Mouse (Mus musculus): ENCODE results near the gene Ap1ar. TPM values are rescaled to one million over a fixed set of nuclear protein-coding genes. Genes with fewer than 3 reads are reported as not detected.
A peak's percentile ranks its signal among the peaks of the same experiment; 100 is the strongest.

Gene Ap1ar
- polyA plus RNA-seq, 1 experiment from 2014 or later: 105 TPM

DNA sequence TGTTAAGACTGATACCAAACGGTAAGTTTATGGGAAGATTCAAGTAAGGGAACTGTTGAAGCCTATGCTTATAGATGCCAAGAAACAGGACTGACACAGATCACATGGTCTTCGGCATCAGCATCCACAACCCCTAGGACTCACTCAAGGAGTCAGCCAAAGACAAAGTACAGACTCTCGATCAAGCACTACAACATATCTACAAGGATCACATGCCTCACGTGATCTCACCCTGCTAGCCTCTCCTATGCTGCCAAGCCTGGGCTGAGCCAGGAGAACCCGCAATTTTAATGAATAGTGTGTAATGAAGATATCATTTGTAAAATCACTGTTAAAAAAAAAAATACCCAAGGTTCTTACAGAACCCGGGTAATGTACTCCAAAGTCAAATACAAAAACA is 1.7 kb downstream of the Ap1ar start:
- peak overlapping the region; percentile 90; the same call in 1 of the 2 replicates for H3K4me3 ChIP-seq (replicated peaks)
- H3K36me3 ChIP-seq: 0 out of 2 replicates have a peak, but pooled peaks cover 2% of the 10 kb centered on the region
- no peak overlapping the region for H3K9ac ChIP-seq (replicated peaks)
- H3K9me3 ChIP-seq (replicated peaks): no peaks in the 10 kb centered on the region
- WGBS: 87% methylated on average over 6 of the region's 6 CpGs
- no peak for ATAC-seq (ENCODE audit: low FRiP score)
- peaks cover 33% of the 10 kb centered on the region for H3K4me1 ChIP-seq
- H3K4me2 ChIP-seq: peak overlapping the region; percentile 76
- no peaks in the 10 kb centered on the region for H3K27me3 ChIP-seq (replicated peaks)
- no peak overlapping the region for H3K27ac ChIP-seq (replicated peaks)

DNA sequence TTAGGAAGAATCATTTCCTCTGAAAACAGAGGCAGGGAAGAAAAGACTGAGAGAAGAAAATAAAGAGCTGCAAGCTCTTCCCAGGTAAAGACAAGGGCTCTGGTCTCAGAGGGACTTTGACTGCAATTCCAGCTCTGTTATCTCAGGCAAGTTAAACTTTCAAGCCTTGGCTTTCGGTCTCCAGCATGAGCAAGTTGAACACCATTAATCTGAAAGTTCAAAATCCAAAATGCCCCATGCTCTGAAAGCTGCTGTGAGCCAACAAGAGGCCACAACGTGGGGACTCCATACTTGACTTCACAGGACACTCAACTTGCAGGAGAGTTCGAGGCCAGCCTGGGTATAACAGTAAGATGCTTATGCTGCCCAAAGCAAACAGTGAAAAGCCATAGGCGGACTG is 3.3 kb downstream of the Ap1ar start:
- H3K9ac ChIP-seq (replicated peaks): no peak overlapping the region
- H3K4me2 ChIP-seq: no peak overlapping the region
- no peaks in the 10 kb centered on the region for H3K9me3 ChIP-seq (replicated peaks)
- 88% methylated on average over 4 of the region's 4 CpGs for WGBS
- H3K4me1 ChIP-seq: peaks cover 37% of the 10 kb centered on the region
- H3K27me3 ChIP-seq (replicated peaks): no peaks in the 10 kb centered on the region
- ATAC-seq (ENCODE audit: low FRiP score): no peak
- H3K27ac ChIP-seq (replicated peaks): no peak overlapping the region
- no peak overlapping the region for H3K4me3 ChIP-seq (replicated peaks)
- 0 out of 2 replicates have a peak, but pooled peaks cover 2% of the 10 kb centered on the region for H3K36me3 ChIP-seq

- Histone ChIP-seq H3K4me3 (replicated peaks) (no peak overlapping the region), H3K27ac (replicated peaks) (no peak overlapping the region), H3K9ac (replicated peaks) (no peak overlapping the region), H3K27me3 (replicated peaks) (no peaks in the 10 kb centered on the region), H3K9me3 (replicated peaks) (no peaks in the 10 kb centered on the region), H3K4me2 (no peak overlapping the region), H3K36me3 (0 out of 2 replicates have a peak, but pooled peaks cover 2% of the 10 kb centered on the region), H3K4me1 (peaks cover 38% of the 10 kb centered on the region)
- no peak for ATAC-seq (ENCODE audit: low FRiP score)
- WGBS: 43% methylated on average over 6 of the region's 6 CpGs
These were observed 6.2 kb downstream of the Ap1ar start for GRCm38 (mm10) chr3:127831079-127831478.

DNA sequence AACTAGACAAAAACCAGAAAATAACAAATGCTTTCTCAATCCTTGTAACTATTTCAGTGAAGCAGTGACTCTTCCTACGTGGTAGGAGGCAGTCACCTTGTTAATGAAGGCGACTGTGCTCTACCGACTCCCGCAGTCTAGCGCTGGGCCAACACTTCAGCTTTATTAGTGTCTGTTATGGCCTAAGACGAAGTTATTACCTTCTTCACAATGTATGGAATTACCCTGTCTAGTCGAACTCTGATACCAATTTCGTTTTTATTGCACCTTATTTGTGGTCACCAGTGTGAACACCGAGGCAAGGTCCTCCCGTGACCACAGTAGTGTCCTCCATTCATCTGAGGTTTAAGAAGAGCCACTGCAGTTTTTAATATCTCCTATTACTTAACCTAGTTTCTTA is 7.1 kb downstream of the Ap1ar start:
- Histone ChIP-seq H3K4me3 (replicated peaks) (no peak overlapping the region), H3K9me3 (replicated peaks) (no peaks in the 10 kb centered on the region), H3K36me3 (0 out of 2 replicates have a peak, but pooled peaks cover 2% of the 10 kb centered on the region), H3K27ac (replicated peaks) (no peak overlapping the region), H3K27me3 (replicated peaks) (no peaks in the 10 kb centered on the region), H3K9ac (replicated peaks) (no peak overlapping the region), H3K4me2 (no peak overlapping the region), H3K4me1 (peaks cover 29% of the 10 kb centered on the region)
- no peak for ATAC-seq (ENCODE audit: low FRiP score)
- 44% methylated on average over 10 of the region's 10 CpGs for WGBS

DNA sequence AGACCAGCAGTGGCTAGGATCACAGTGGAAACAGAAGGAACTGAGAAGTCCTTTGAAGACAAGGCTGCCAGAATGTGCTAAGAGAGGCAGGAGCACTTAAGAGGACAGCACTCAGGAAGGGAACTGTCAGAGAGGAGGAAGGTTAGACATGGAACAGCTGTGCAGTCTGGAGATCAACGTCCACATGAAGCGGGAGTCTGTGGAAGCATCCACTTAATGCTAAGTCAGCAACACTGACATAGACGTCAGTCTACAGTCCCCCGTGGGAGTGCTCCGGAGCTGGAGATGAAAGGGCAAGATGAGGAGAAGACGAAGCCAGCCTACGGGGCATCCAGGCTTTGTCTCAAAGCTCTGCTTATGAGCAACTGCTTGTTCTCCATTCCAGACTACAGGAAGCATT is 10.2 kb downstream of the Ap1ar start:
- H3K27ac ChIP-seq (replicated peaks): no peak overlapping the region
- H3K9ac ChIP-seq (replicated peaks): no peak overlapping the region

DNA sequence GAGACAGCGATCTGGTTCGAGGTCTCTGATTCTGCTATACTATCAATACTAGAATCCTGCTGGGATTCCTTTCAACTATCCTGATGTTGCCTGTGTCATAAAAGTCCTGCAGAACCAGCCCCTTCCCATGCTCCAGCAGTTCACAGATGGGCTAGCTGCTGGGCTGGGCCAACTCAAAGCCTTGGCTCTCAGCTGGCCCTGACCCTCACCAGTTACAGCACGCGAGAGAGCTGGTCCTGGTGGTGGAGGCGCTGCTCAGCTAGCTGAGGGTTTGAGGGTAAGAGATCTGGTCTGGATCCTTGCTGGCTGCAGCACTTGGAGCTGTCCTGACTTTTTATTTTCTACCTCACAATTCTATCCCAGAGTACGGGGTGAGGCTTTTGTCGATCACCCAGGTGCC is 10.8 kb downstream of the Ap1ar start:
- H3K36me3 ChIP-seq: peaks cover 9% of the 10 kb centered on the region
- H3K9me3 ChIP-seq (replicated peaks): no peaks in the 10 kb centered on the region
- no peak overlapping the region for H3K4me3 ChIP-seq (replicated peaks)
- H3K9ac ChIP-seq (replicated peaks): no peak overlapping the region
- ATAC-seq (ENCODE audit: low FRiP score): no peak
- 0 out of 2 replicates have a peak overlapping the region, but pooled peaks have one; percentile 9 for H3K27ac ChIP-seq (replicated peaks)
- peaks cover 19% of the 10 kb centered on the region for H3K4me1 ChIP-seq
- H3K27me3 ChIP-seq (replicated peaks): no peaks in the 10 kb centered on the region
- H3K4me2 ChIP-seq: no peak overlapping the region
- WGBS: 38% methylated on average over 7 of the region's 7 CpGs

More for the DNA sequence above, 10.2 kb downstream of the Ap1ar start:
- ATAC-seq (ENCODE audit: low FRiP score): peak; percentile 31; the same call in 1 of the 2 replicates
- Histone ChIP-seq H3K4me2 (no peak overlapping the region), H3K36me3 (peaks cover 5% of the 10 kb centered on the region), H3K27me3 (replicated peaks) (no peaks in the 10 kb centered on the region), H3K4me3 (replicated peaks) (no peak overlapping the region), H3K4me1 (peaks cover 19% of the 10 kb centered on the region), H3K9me3 (replicated peaks) (no peaks in the 10 kb centered on the region)
- WGBS: 42% methylated on average over 7 of the region's 7 CpGs

DNA sequence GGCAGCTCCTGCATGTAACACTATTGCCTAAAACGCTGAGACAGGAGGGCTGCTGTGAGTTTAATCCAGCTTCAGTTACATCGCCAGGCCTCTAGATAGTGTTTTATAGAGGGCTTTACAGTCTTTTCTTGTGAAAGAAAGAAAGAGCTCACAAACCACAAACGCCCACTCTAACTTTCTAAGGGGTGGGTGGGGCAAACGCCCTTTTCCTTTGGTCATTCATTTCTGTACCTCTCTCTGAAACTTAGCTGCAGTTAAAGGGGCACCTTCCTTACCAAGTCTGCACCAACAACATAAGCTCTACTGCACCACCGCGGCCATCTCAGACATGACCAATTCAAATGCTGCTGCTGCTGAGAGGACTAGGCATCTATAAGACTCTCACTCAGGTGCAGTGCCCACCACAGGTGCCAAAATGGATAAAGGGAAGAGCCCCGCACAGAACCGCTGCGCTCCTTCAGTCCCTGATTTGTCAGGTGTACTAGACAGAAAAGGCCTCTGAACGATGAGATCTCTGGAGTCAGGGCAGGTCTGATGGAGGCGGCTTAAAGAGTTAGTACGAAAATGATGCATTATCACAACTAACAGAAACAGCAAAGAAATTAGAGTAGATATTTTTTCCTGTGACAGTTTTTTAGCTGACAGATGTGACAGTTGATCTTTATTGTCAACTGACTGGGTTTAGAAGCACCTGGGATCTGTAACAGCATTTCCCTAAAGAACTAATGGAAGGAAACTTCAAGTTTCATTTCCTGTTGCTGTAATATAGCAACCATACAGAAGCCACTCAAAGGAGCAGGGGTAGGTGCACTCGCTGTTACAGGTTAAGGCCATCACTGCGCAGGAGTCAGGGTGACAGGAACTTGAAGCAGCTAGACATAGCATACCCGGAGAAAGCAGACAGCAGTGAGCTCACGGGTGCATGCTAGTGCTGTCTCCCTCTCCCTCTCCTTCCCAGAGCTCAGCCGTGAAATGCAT is 13.1 kb downstream of the Ap1ar start:
- Histone ChIP-seq H3K36me3 (peaks cover 20% of the 10 kb centered on the region), H3K27ac (replicated peaks) (no peak overlapping the region), H3K9ac (replicated peaks) (no peak overlapping the region), H3K4me2 (no peak overlapping the region), H3K9me3 (replicated peaks) (no peaks in the 10 kb centered on the region), H3K4me3 (replicated peaks) (no peak overlapping the region), H3K4me1 (peaks cover 14% of the 10 kb centered on the region), H3K27me3 (replicated peaks) (no peaks in the 10 kb centered on the region)
- WGBS: 66% methylated on average over 17 of the region's 17 CpGs
- ATAC-seq (ENCODE audit: low FRiP score): 0 out of 2 replicates have a peak, but pooled peaks have one; percentile 24

GRCm38 (mm10) chr3:127821209-127821608 is 16.1 kb downstream of the Ap1ar start:
- no peak for ATAC-seq (ENCODE audit: low FRiP score)
- Histone ChIP-seq H3K4me2 (no peak overlapping the region), H3K27me3 (replicated peaks) (no peaks in the 10 kb centered on the region), H3K9me3 (replicated peaks) (no peaks in the 10 kb centered on the region), H3K27ac (replicated peaks) (no peak overlapping the region), H3K36me3 (peaks cover 32% of the 10 kb centered on the region), H3K4me1 (peaks cover 1% of the 10 kb centered on the region; the same call in 1 of the 2 replicates), H3K9ac (replicated peaks) (no peak overlapping the region), H3K4me3 (replicated peaks) (no peak overlapping the region)
- WGBS: 90% methylated on average over 5 of the region's 5 CpGs

- Histone ChIP-seq H3K4me2 (no peak overlapping the region), H3K9me3 (replicated peaks) (no peaks in the 10 kb centered on the region), H3K27me3 (replicated peaks) (no peaks in the 10 kb centered on the region), H3K4me1 (no peaks in the 10 kb centered on the region; the same call in 1 of the 2 replicates), H3K36me3 (peaks cover 33% of the 10 kb centered on the region), H3K4me3 (replicated peaks) (no peak overlapping the region), H3K9ac (replicated peaks) (no peak overlapping the region), H3K27ac (replicated peaks) (no peak overlapping the region)
- no peak for ATAC-seq (ENCODE audit: low FRiP score)
- WGBS: 90% methylated on average over 1 of the region's 1 CpGs
These were observed 16.9 kb downstream of the Ap1ar start for GRCm38 (mm10) chr3:127820400-127820799.

DNA sequence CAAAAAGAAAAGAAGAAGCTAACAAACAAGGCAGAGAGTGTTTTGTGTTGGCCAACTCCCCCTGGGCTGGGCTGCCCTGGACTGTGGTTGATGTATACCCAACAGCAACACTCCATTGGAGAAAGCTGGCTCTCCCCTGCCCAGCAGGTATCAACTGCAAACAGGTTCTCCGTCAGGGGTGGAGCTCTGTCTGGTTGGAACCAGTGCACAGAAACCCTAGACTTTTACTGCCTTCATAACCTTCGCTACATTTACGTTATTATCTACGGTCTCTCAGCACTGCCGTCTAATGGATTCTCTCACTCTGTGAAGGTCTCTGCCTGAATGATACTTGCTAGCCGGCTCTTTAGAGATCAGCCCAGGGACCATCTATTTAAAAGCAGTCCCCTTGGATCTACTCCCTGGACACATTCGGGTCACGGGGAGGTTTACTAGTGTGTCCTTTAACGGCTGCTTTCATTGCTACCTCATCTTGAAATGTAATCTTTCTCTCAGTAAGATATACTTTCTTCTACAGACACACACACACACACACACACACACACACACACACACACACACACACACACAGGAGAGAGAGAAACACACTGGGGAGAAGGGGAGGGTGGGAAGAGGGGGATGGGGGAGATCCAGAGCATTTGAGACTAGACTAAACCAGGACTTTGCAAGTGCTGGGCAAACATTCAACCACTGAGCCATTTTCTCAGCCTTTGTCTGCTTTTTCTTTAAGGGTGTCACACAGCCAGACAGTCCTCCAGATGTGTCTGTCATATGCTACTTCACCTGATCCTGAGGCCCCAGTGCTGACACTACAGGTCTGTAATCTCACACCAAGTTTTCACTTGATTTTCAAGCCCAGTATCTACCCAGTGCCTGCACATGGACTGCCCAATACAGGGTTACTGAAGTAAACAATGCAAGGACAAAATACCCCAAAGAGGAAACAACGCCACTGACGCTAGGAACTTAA is 18.3 kb downstream of the Ap1ar start:
- no peak overlapping the region for H3K9ac ChIP-seq (replicated peaks)
- H3K4me1 ChIP-seq: no peaks in the 10 kb centered on the region; the same call in 1 of the 2 replicates
- H3K4me2 ChIP-seq: no peak overlapping the region
- no peak overlapping the region for H3K27ac ChIP-seq (replicated peaks)
- no peaks in the 10 kb centered on the region for H3K27me3 ChIP-seq (replicated peaks)
- no peak overlapping the region for H3K4me3 ChIP-seq (replicated peaks)
- peaks cover 34% of the 10 kb centered on the region for H3K36me3 ChIP-seq
- no peaks in the 10 kb centered on the region for H3K9me3 ChIP-seq (replicated peaks)
- 64% methylated on average over 11 of the region's 11 CpGs for whole genome bisulfite sequencing
- no peak for ATAC-seq (ENCODE audit: low FRiP score)

GRCm38 (mm10) chr3:127817120-127817683 is 20.1 kb downstream of the Ap1ar start:
- H3K4me1 ChIP-seq: no peaks in the 10 kb centered on the region
- H3K27me3 ChIP-seq (replicated peaks): no peaks in the 10 kb centered on the region
- no peak overlapping the region for H3K27ac ChIP-seq (replicated peaks)
- H3K4me2 ChIP-seq: no peak overlapping the region
- H3K4me3 ChIP-seq (replicated peaks): no peak overlapping the region
- no peaks in the 10 kb centered on the region for H3K9me3 ChIP-seq (replicated peaks)
- no peak overlapping the region for H3K9ac ChIP-seq (replicated peaks)
- WGBS: 70% methylated on average over 7 of the region's 7 CpGs
- ATAC-seq (ENCODE audit: low FRiP score): no peak
- H3K36me3 ChIP-seq: peaks cover 48% of the 10 kb centered on the region
